Mouse (Mus musculus) CH12F3 (cell line): ENCODE data around the gene Disp2.

ENCODE experiments used
- in situ Hi-C: fragments of 300-500 bp; cut with MboI; formaldehyde crosslinking; loops from 2 replicates; pipeline ENCODE4 v1.14.3; 2020; ENCODE audit warnings: low sequenced_read_pairs

Disp2 gene

DNA sequence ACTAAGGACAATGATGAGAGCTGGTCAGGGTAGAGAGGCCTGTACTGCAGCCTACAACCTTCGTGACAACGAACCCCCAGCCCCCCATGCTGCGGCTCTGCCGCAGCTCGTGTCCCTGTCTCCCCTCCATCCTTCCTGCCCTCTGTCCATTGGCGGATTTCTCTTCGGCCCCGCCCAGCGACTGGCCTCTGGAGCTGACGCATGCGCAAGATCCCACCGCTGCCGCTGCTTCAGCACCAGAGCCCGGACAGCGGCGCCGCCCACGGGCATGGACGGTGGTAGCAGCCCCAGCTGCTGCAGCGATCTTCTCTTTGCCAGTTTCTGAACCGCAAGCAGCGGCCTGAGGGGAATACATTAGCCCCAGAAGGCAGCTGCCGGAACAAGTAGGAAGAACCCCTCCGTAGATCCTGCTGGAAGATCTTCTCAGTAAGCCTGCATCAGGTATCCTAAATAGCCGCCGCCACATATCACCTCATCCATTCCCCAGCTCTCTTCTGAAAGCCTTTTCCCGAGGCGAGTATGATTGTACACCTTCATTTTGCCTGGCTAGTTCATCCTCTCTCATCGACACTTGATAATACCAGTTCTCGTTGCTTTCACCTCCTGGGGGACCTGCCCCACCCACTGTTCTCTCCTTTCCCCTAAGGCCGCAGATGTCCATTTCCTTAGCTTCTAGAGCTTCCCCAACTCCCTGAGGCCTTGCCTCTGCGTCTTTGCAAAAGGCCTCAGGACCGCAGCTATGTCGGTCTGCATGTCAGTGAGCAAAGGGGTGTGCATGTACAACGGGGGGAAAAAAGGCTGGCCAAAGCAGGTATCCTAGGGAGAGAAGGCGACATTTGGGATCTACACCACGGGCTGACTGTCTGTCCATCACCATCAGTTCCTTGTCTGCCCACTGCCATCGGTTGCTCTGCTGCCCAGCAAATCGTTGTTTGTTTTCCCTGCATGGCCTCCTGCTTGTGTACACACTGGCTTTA lies at the start of gene Disp2:
TSS of gene Disp2 (plus strand) at position 216 of the 977 bp plus-strand sequence.
- in situ Hi-C loops: no loop called here

DNA sequence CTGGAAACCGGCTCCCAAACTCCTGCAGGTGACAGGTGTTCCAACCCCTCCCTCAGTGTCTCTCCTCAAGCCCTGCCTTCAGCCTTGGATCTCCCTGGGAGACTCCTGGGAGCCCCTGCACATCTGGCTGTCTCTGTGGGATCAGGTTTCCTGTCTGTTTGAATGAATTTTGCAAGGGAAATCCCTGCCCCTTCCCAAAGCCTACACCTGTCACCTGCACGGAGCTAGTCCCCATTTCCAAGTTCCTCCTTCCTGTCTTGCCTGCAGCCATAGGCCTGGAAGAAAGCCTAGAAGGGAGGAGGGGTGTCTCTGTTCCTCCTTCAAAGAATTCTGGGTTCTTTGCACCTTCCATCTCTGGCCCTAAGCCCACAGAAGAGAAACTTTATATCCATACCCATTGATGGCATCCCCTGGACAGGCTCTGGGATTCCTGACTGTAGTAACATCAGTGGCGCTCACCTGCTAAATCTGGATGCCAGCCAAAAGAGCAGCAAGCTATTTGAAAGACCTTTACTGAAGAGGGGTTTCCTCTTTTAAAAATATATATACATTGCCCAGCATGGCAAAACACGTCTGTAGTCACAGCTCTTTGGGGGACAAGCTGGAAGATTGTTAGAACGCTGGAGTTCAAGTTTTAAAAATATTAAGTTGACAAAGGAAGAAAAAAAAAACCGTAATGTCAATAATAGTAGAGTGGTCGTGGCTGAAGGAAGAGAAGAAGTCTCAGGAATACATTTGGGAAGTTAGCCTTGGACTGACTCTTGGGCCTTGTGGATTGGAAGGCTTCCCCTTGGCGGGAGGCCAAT lies 49.5 kb upstream of the Disp2 start:
- in situ Hi-C loops: loop anchor here (10.0 to 25.0 kb wide), 2 partner anchors 85 to 243 kb away; partner anchors contain the start of gene Srp14

DNA sequence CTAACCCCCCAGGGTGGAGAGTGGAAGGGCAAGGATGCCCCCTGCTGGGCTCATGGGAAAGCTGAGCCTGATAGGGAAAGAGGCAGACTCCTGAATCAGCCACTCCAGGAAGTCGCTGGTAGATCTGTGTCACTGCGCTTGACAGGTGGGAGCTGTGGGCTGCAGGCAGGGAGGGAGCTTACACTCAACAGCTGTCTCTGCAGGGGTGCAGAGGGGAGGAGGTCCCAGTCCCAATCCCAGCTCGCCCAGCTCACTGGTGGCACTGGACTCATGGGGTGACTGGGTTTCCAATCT lies 49.0 kb upstream of the Disp2 start:
- in situ Hi-C loops: loop anchor here (10.0 to 25.0 kb wide), 2 partner anchors 86 to 243 kb away; partner anchors contain the start of gene Srp14

DNA sequence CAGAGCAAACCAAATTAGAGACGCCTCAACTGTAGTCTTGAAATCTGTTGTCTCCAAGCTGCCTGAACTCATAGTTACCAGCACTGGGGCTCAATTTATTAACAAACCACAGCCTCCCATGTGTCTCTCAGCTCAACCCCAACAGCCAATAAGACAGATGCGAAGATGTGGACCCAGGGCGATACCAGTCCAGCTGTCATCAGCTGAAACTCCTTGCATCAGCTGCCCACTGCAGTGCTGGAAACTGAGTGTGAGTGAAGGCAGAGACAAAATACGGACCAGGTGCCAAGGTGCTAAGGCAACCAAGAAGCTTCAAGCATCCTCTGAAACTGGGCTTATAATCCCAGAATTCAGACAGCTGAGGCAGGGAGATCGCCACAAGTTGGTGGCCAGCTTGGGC lies 47.5 kb upstream of the Disp2 start:
- in situ Hi-C loops: loop anchor here (10.0 to 25.0 kb wide), 2 partner anchors 87 to 245 kb away; partner anchors contain the start of gene Srp14

DNA sequence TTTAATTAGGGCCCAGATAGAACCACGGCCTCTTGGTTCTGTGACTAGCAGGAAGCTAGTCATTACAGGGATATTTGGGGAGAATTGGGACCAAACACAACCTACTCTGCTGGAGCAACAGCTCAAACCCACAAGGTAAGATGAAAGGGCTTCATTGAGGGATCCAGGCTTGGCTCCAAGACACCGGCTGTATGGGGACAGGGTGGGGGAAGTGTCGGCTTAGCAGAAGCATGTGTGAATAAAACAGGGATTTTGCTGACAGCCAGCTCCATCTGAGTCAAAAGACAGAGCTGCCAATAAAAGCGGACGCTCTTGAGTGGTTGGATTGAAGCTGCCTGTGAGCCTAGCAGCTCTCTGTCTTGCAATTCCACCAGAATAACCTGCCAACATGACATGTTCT lies 46.2 kb upstream of the Disp2 start:
- in situ Hi-C loops: loop anchor here (10.0 to 25.0 kb wide), 2 partner anchors 89 to 246 kb away; partner anchors contain the start of gene Srp14

DNA sequence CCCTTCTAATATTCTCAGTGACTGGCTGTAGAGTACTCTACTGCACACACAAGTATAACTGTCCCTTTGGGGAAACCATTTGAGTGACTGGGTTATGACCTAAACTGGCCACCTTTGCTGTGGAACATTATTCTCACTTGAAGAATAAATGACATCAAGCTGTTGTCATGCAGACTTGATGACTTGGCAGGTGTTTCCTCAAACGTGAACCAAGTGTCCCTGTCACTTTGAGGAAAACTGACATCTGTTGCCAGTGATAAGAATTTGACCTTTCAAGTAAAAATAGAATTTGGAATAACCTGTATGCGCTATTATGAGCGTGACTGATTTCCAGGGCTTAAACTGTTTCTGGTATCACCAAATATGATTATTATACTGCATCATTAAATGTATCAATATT lies 39.2 kb upstream of the Disp2 start:
- in situ Hi-C loops: loop anchor here (25.0 kb wide), 1 partner anchor 253 kb away; the partner anchor contains the start of gene Srp14

DNA sequence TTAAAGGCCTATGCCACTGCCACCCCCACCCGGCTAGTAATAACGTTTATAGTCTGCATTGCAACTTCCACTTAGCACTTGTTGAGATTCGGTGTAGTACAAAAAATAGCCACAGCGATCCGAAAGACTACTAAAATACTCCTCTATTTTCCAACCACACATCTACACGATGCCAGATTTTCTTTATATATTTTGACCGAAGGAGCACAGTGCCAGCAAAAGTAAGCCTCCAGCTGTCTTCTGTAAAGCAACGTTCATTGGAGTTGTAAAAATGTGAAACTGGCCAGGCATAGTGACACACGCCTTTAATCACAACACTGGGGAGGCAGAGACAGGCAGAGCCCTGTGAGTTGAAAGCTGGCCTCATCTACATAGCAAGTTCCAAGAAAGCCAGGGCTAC lies 38.3 kb upstream of the Disp2 start:
- in situ Hi-C loops: loop anchor here (25.0 kb wide), 1 partner anchor 254 kb away; the partner anchor contains the start of gene Srp14

DNA sequence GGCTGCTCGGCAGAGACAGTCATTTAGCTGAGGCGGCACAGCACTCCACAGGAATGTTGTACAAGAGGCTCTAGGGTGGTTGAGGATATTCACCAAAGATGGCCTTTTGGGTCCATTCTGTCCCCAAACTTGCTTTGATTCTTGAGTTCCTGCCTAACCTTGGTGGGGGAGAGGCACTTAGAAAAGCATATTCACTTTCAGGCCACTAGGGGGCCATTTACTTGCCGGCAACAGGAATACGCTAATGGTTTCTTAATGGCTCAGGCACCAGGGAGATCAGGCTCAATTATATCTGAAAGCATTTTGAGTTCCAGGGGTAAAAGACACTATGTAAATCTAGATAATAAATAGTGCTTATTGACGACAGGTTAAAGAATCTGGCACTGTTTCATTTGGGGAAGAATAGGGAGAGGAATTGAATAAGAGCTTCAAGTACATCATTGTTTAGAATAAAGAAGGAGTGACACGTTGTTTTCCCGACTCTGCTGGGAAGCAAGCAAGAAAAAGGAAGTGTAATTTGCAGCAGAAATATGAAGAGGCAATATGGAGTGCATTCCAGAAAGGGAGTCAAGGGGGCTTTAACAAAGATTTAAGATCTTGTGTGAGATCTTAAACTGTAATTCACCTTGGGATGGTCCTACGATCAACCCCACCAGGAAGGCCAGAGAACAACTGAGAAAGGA lies 36.1 kb upstream of the Disp2 start:
- in situ Hi-C loops: loop anchor here (25.0 kb wide), 1 partner anchor 256 kb away; the partner anchor contains the start of gene Srp14

DNA sequence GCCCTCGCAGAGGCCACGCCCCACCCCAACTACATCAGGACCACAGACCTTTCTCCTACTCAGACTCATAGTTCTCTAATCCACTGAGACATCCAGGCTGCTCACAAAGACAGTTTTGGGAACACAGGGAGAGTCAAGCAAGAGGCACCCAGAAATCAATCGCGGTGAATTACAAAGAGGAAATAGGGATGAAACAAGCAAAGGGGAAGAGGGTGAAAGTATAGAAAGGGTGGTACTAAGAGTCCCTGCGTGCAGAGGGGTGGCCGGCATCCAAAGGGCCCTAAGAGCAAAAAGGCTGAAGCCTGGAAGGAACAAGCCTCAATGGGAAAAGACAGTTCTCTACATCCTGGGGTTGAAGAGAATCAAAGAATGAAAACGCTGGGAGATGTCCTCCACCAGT lies 34.9 kb upstream of the Disp2 start:
- in situ Hi-C loops: loop anchor here (25.0 kb wide), 1 partner anchor 257 kb away; the partner anchor contains the start of gene Srp14

DNA sequence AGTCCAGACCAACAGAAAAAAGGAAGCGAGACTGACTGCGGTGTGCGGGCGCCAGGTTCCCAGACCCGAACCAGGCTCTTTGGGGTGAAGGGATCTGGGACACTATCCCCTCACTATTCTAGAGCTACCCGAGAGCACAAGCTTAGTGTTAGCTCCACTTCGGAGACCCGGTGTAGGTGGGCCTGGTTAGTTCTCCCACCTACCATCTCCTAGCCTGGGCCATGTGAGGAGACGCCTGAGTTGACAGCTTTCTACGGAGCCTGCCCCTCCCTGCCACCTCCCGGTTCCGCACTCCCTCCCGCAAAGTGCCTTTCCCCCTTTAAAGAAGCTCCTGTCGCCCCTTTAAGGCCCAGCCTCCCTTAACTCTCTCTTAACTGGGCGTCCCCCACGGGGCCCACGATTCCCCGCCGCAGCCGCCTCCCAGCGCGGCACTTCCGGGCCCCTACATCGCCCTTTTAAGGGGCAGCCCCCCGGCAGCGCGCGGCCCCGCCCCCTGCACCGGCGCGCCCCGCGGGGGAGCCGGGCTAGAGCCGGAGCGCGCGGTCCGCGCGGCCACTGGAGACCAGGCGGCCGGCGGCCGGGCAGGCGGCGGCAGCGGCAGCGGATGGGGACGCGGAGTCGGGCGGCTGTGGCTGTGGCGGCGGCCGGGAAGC lies 34.2 kb upstream of the Disp2 start, which contains the start of gene Inafm2:
TSS of gene Inafm2 (plus strand) at position 527 of the 653 bp plus-strand sequence.
- in situ Hi-C loops: loop anchor here (25.0 kb wide), 1 partner anchor 258 kb away; the partner anchor contains the start of gene Srp14

DNA sequence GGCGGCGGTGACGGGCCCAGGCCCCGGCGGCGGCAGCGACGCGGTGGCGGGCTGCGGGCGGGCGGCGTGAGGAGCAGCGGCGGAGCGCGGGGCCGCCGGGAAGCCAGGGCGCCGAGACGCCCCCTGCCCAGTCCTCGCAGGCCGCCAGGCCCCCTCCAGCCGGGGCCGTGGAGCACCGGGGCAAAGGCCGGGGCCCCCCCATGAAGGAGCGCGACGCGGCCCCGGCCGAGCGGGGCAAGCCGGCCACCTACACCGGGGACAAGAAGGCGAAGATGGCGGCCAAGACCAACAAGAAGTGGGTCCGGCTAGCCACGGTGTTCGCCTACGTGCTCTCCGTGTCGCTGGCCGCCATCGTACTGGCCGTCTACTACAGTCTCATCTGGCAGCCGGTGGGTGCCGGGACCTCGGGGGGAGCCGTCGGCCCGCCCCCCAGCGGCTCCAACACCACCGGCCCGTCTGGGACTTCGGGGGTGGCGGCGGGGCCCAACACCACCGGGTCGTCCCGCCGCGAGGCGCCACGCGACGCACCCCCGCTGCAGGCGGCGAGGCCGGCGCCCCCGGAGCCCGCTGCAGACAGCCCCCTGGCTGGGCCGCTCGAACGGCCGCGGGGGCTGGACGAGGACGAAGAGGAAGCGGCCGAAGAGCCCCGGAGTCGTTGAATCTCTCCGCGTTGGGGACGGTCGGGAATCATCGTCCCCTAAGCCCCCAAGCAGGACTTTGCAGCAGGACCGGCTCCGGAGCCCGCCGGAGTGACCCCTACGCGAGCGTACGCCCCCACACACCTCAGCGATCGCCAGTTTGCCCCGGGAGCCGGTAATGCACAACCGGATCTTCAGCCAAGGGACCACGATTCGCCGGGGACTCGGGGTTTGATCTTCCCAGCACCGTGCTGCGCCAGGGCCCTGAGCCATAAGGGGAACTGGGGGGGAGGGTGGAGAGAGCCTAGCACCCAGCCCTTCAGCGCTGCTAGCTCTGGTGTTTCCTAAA lies 33.3 kb upstream of the Disp2 start:
- in situ Hi-C loops: loop anchor here (25.0 kb wide), 1 partner anchor 259 kb away; the partner anchor contains the start of gene Srp14

DNA sequence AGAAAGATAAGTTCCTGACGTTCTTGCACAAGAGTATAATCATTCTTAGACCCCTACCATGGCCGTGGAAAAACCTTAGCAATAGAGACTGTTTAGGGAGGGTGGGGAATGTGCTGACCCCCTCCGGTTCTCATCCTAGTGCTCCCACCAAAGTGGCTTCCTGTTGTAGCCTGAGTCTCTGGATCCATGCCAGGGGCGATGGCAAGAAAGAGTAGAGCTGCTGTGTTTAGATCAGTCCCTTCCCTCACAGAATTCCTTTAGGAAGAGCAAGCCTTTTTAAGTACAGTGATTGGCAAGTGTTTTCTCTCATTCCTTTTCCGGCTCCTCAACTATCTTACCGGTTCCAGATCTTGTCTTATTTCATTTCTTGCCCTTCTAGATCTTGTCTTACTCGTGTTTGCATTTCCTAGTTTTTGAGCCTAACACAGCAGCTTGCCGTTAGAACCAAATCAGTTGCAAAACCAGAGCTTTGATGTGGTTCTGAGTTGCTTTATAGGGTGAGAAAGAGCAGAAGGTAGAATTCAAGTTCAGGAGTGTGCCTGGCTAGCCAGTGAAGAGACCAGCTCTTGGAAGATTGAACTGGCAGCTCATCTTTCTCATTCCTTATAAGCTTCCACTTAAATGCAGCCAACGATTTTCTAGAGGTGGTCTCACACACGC lies 32.1 kb upstream of the Disp2 start:
- in situ Hi-C loops: loop anchor here (25.0 kb wide), 1 partner anchor 260 kb away; the partner anchor contains the start of gene Srp14

DNA sequence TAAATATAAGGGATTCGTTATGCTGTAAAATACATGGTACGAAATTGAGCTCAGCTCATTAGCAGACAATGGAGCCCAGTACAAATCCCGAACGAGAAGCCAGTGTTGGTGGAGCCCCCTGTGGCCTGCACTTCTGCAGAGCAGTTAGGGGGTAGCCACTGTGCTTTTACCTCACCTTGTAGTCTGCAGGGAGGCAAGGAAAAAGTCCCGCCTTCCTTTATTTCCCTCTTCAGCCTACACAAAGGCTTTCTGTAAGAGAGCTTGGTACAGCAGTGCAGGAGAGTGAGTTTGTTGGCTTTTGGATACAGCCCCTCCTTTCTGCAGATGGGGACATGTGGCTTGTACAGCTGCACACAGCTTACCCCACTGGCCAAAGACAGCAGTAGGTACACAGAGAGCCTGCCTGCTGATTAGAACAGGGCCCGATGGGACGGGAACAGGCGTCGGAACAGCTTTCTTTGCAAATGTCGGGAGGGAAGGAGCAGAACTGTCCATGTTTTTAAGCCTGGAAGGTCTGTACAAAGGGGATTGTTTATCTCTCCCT lies 30.1 kb upstream of the Disp2 start:
- in situ Hi-C loops: loop anchor here (25.0 kb wide), 1 partner anchor 262 kb away; the partner anchor contains the start of gene Srp14

DNA sequence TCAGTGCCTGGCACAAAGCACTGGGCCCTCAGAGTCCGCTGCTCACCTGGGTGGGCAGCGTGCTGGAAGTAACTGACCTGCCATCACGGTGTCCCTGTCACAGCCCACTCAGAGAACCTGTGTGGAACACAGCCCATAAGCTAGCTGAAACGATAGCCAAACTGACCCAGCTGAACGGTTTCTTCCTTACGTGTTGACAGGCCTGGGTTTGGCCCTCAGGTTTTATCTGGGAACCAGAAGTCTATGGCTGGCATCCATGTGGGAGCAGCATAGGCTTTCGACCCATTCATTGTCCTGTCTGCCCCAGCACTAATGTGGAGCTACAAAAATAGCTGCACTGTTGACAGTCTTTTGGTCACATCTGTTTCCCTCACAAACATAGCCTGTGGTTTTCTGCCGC lies 29.0 kb upstream of the Disp2 start:
- in situ Hi-C loops: no loop called here

DNA sequence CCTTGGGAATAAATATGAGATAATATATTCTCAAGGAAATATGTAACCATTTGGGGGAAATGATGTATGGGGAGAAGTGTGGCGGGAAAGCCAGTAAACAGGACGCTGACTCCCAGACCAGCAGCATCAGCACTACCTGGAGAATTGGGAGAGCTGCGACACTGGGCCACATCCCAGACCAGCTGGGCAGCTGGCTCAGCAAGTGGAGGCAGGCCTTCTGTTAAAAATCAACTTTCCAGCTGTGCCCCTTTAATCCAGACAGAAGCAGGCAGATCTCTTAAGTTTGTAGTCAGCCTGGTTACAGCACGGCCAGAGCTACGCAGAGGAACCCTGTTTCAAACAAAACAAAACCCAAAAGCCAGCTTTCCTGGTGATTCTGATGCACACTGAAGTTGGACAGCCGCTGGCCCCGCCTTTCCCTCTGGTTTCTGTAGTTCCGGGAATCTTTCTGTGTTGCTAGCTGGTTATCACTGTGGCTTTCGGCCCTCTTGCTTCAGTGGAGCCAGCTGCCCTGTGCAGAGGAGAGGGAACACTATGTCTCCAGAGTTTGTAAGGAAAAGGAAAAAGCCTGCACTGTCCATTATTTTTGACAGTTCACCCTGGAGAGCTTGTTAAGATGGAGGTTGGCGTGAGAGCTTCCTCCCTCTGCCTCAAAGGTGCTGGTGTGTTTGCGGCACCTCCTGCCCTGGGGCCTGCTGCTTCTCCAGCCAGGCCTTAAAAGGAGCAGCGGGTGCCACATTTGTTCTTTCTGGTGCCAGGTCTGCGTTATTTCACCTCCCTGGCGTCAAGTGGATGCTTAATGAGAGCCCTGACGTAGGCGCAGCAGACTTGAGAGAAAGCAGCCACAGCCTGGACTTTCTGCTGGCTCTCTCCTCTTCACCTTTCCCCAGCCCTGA lies 27.4 kb upstream of the Disp2 start:
- in situ Hi-C loops: no loop called here

DNA sequence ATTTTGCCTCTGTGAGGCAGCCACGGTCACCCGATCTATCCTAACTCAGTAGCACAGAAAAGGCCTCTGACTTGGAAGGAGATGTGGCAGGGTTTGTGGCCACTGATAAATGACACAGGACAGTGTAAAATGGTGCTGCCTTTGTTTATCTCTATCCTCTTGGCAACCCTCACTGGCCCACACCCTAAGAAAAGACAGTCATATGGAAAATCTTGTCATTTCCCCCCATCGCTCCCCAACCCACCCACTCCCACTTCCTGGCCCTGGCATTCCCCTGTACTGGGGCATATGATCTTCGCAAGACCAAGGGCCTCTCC lies 26.8 kb upstream of the Disp2 start:
- in situ Hi-C loops: no loop called here

DNA sequence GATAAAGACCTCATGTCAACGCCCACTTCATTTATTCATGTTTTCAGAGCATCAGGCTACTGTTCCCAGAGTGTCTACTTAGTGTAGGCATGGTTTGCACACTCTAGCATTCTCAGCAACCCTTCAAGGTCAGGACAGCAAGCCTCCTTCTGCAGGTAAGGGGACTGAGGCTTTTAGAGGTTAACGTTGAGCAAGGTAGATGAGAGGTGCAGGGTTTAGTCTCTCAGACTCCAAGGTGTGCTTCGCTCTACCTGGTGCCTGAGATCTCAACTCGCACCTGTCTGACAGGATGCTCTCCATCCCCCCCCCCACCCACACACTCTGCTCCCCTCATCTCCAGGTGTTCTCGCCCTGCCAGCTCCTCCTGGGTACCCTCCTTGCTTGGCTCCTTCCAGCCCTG lies 25.4 kb upstream of the Disp2 start:
- in situ Hi-C loops: no loop called here
